Mouse (Mus musculus): ENCODE results near the gene Nmt1.
A peak's percentile ranks its signal among the peaks of the same experiment; 100 is the strongest.

- TF ChIP-seq CTCF (IDR thresholded peaks at IDR 0.05; ENCODE audit: low read depth, low read length): no peak
- TF ChIP-seq POLR2A (IDR thresholded peaks at IDR 0.05; ENCODE audit: insufficient read depth, low read length): peak; percentile 10
Observed at GRCm38 (mm10) chr11:103111881-103112551, 84.0 kb downstream of the Nmt1 start.

Measured in ES-Bruce4 (cell line).